Mouse (Mus musculus): ENCODE measurements at regions not wholly inside any gene's neighbourhood (a gene's known extent, or its start where the extent isn't known, plus 50 kb on each side); places are given as distances from the start of the nearest gene placed in this dataset.

GRCm38 (mm10) chr9:91130111-91130720, 232.0 kb upstream of the Zic4 start:
- Histone ChIP-seq H3K27me3 (ENCODE audit: insufficient read depth, low read length) (no peaks in the 10 kb centered on the region), H3K4me3 (replicated peaks; ENCODE audit: low read length) (no peak overlapping the region), H3K4me1 (replicated peaks; ENCODE audit: low read depth, low read length) (no peaks in the 10 kb centered on the region), H3K36me3 (ENCODE audit: insufficient read depth, low read length) (no peaks in the 10 kb centered on the region), H3K9me3 (ENCODE audit: low read length) (no peaks in the 10 kb centered on the region)
- TF ChIP-seq NANOG (IDR thresholded peaks at IDR 0.05; ENCODE audit: borderline replicate concordance, low read length) (no peak), POU5F1 (IDR thresholded peaks at IDR 0.05; ENCODE audit: borderline replicate concordance, low read length) (no peak), CTCF (conservative IDR thresholded peaks at IDR 0.05; ENCODE audit: low read length) (no peak)

- H3K36me3 ChIP-seq (ENCODE audit: insufficient read depth, low read length), result no peaks in the 10 kb centered on the region
- H3K4me1 ChIP-seq (replicated peaks; ENCODE audit: low read depth, low read length), result no peaks in the 10 kb centered on the region
- no peaks in the 10 kb centered on the region for H3K9me3 ChIP-seq (ENCODE audit: low read length)
- no peak for TF ChIP-seq CTCF (conservative IDR thresholded peaks at IDR 0.05; ENCODE audit: low read length)
- no peak for TF ChIP-seq POU5F1 (IDR thresholded peaks at IDR 0.05; ENCODE audit: borderline replicate concordance, low read length)
- TF ChIP-seq NANOG (IDR thresholded peaks at IDR 0.05; ENCODE audit: borderline replicate concordance, low read length), result no peak
- H3K27me3 ChIP-seq (ENCODE audit: insufficient read depth, low read length), result no peaks in the 10 kb centered on the region
- no peak overlapping the region for H3K4me3 ChIP-seq (replicated peaks; ENCODE audit: low read length)
Observed at GRCm38 (mm10) chr9:91131415-91132255, 230.6 kb upstream of the Zic4 start.

GRCm38 (mm10) chr9:91132531-91132930, 229.7 kb upstream of the Zic4 start:
- Histone ChIP-seq H3K36me3 (ENCODE audit: insufficient read depth, low read length) (no peaks in the 10 kb centered on the region), H3K4me3 (replicated peaks; ENCODE audit: low read length) (no peak overlapping the region), H3K4me1 (replicated peaks; ENCODE audit: low read depth, low read length) (no peaks in the 10 kb centered on the region), H3K27me3 (ENCODE audit: insufficient read depth, low read length) (no peaks in the 10 kb centered on the region), H3K9me3 (ENCODE audit: low read length) (no peaks in the 10 kb centered on the region)
- TF ChIP-seq POU5F1 (IDR thresholded peaks at IDR 0.05; ENCODE audit: borderline replicate concordance, low read length) (no peak), NANOG (IDR thresholded peaks at IDR 0.05; ENCODE audit: borderline replicate concordance, low read length) (no peak), CTCF (conservative IDR thresholded peaks at IDR 0.05; ENCODE audit: low read length) (no peak)

GRCm38 (mm10) chr9:91133256-91133920, 228.8 kb upstream of the Zic4 start:
- H3K27me3 ChIP-seq (ENCODE audit: insufficient read depth, low read length), result no peaks in the 10 kb centered on the region
- H3K4me3 ChIP-seq (replicated peaks; ENCODE audit: low read length), result no peak overlapping the region
- H3K4me1 ChIP-seq (replicated peaks; ENCODE audit: low read depth, low read length), result no peaks in the 10 kb centered on the region
- no peaks in the 10 kb centered on the region for H3K9me3 ChIP-seq (ENCODE audit: low read length)
- no peak for TF ChIP-seq NANOG (IDR thresholded peaks at IDR 0.05; ENCODE audit: borderline replicate concordance, low read length)
- no peak for TF ChIP-seq POU5F1 (IDR thresholded peaks at IDR 0.05; ENCODE audit: borderline replicate concordance, low read length)
- TF ChIP-seq CTCF (conservative IDR thresholded peaks at IDR 0.05; ENCODE audit: low read length), result no peak
- H3K36me3 ChIP-seq (ENCODE audit: insufficient read depth, low read length), result no peaks in the 10 kb centered on the region

- Histone ChIP-seq H3K27me3 (ENCODE audit: insufficient read depth, low read length) (no peaks in the 10 kb centered on the region), H3K4me3 (replicated peaks; ENCODE audit: low read length) (no peak overlapping the region), H3K36me3 (ENCODE audit: insufficient read depth, low read length) (no peaks in the 10 kb centered on the region), H3K4me1 (replicated peaks; ENCODE audit: low read depth, low read length) (no peaks in the 10 kb centered on the region), H3K9me3 (ENCODE audit: low read length) (no peaks in the 10 kb centered on the region)
- TF ChIP-seq NANOG (IDR thresholded peaks at IDR 0.05; ENCODE audit: borderline replicate concordance, low read length), result no peak
- no peak for TF ChIP-seq POU5F1 (IDR thresholded peaks at IDR 0.05; ENCODE audit: borderline replicate concordance, low read length)
- TF ChIP-seq CTCF (conservative IDR thresholded peaks at IDR 0.05; ENCODE audit: low read length), result no peak
Observed at GRCm38 (mm10) chr9:91134325-91134724, 227.9 kb upstream of the Zic4 start.

GRCm38 (mm10) chr9:91135107-91135506, 227.1 kb upstream of the Zic4 start:
- H3K4me1 ChIP-seq (replicated peaks; ENCODE audit: low read depth, low read length), result no peaks in the 10 kb centered on the region
- H3K4me3 ChIP-seq (replicated peaks; ENCODE audit: low read length), result no peak overlapping the region
- H3K36me3 ChIP-seq (ENCODE audit: insufficient read depth, low read length), result no peaks in the 10 kb centered on the region
- H3K27me3 ChIP-seq (ENCODE audit: insufficient read depth, low read length), result no peaks in the 10 kb centered on the region
- TF ChIP-seq POU5F1 (IDR thresholded peaks at IDR 0.05; ENCODE audit: borderline replicate concordance, low read length) (no peak), NANOG (IDR thresholded peaks at IDR 0.05; ENCODE audit: borderline replicate concordance, low read length) (no peak), CTCF (conservative IDR thresholded peaks at IDR 0.05; ENCODE audit: low read length) (no peak)
- no peaks in the 10 kb centered on the region for H3K9me3 ChIP-seq (ENCODE audit: low read length)

GRCm38 (mm10) chr9:91140651-91141050, 221.6 kb upstream of the Zic4 start:
- Histone ChIP-seq H3K36me3 (ENCODE audit: insufficient read depth, low read length) (no peaks in the 10 kb centered on the region), H3K4me1 (replicated peaks; ENCODE audit: low read depth, low read length) (no peaks in the 10 kb centered on the region), H3K9me3 (ENCODE audit: low read length) (no peaks in the 10 kb centered on the region), H3K27me3 (ENCODE audit: insufficient read depth, low read length) (no peaks in the 10 kb centered on the region), H3K4me3 (replicated peaks; ENCODE audit: low read length) (no peak overlapping the region)
- TF ChIP-seq POU5F1 (IDR thresholded peaks at IDR 0.05; ENCODE audit: borderline replicate concordance, low read length) (no peak), CTCF (conservative IDR thresholded peaks at IDR 0.05; ENCODE audit: low read length) (no peak), NANOG (IDR thresholded peaks at IDR 0.05; ENCODE audit: borderline replicate concordance, low read length) (no peak)

- no peak for TF ChIP-seq CTCF (conservative IDR thresholded peaks at IDR 0.05; ENCODE audit: low read length)
- TF ChIP-seq POU5F1 (IDR thresholded peaks at IDR 0.05; ENCODE audit: borderline replicate concordance, low read length), result no peak
- no peak for TF ChIP-seq NANOG (IDR thresholded peaks at IDR 0.05; ENCODE audit: borderline replicate concordance, low read length)
Observed at GRCm38 (mm10) chr9:91151893-91152292, 210.3 kb upstream of the Zic4 start.

More at GRCm38 (mm10) chr9:91151893-91152292, 210.3 kb upstream of the Zic4 start:
- H3K4me3 ChIP-seq (replicated peaks; ENCODE audit: low read length), result no peak overlapping the region
- no peaks in the 10 kb centered on the region for H3K36me3 ChIP-seq (ENCODE audit: insufficient read depth, low read length)
- H3K27me3 ChIP-seq (ENCODE audit: insufficient read depth, low read length), result no peaks in the 10 kb centered on the region
- no peaks in the 10 kb centered on the region for H3K4me1 ChIP-seq (replicated peaks; ENCODE audit: low read depth, low read length)
- no peaks in the 10 kb centered on the region for H3K9me3 ChIP-seq (ENCODE audit: low read length)

All from E14TG2a.4 (cell line).